Mouse (Mus musculus) frontal cortex, postnatal 10 days (tissue): ENCODE data around the gene Isoc2a.

Source experiments
- DNase-seq, 2 experiments: peaks; one replicate each; pipeline ENCODE4 v3.0.0; 2022; ENCODE audit warnings: low spot score in 2 of 2, mixed read lengths in 1 of 2

The Isoc2a gene

DNA sequence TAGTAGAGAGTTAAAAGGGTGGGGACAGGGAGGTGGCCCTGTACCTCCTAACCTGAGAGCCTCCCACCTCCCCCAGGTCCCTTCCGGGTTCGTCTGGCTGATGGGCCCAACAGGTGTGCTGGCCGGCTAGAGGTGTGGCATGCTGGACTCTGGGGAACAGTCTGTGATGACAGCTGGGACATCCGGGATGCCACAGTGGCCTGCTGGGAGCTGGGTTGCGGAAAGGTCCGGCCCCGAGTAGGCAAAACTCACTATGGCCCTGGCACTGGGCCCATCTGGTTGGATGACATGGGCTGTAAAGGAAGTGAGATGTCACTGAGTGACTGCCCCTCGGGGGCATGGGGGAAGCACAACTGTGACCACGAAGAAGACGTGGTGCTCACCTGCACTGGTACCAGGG is 59.9 kb downstream of the Isoc2a start:
- DNase-seq, result no peak

DNA sequence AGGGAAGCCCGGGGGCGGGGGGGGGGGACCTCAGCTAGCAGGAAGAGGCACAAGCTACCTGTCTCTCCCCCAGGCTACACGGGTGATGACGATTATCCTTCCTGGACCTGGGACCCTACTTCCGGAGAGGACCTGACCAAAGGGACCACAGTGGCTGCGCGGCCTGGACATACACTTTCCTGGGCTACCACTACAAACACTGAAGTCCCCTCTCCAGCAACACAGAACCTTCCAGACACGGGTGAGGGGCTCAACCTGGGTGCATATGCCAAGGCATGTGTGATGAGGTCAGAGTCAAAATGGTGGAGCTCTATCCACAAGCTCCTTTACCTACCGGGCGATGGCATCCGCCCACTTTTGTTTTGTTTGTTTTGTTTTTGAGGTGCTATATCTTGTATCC is 60.4 kb downstream of the Isoc2a start:
- DNase-seq, result no peak

DNA sequence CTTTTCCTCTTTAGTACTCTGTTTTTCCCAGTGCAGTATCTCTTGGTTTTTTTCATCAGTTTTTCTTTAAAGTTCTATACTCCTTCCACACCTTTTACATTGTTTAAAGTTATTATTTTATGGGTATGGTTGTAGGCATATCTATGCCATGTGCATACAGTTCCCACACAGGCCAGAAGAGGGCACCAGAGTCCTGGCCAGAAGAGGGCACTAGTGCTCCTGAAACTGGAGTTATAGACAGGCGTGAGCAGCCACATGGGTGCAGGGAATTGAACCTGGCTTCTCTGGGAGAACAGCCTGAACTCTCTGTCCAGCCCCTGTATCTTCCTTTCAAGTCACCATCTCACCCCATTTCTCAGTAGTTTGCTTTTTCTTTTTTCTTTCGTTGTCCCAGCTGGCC is 61.5 kb downstream of the Isoc2a start:
- no peak for DNase-seq

DNA sequence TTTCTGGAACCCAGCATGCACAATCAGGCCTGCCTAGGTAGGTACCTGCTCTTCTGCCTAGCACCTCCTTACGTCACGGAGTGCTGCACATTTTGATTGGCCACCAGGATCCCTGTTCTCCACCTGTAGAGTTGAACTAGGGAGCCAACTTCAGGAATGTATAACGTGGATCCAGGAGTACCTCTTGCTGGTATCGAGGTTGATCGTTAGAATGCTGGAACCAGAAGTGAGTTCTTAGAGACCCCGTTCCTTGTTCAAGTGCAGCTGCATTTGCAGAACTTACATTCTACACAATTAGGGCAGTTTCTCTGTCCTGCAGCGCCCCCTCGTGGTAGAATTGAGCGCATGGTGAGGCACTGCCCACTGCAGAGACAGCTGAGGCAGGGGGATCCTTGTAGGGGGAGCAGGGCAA is 63.1 kb downstream of the Isoc2a start:
- DNase-seq, result peak in 1 of 2 experiments; percentile 69

DNA sequence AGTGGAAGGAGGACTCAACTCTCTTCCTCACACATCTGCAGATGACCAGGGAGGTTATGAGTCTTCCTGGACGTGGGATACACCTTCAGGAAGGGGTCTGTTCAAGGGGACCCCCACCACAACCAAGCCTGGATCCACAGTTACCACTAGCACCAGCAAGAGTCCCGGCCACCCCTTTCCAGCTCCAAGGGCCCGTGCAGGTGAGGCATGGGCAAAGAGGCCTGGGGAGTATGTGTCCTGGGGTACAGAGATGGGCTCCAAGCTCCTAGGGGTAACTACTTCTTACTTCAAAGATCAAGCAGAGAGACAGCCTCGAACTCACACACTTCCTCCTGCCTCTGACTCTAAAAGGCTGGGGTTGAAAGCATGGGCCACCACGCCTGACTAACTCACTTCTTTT is 65.7 kb downstream of the Isoc2a start:
- DNase-seq, result no peak

DNA sequence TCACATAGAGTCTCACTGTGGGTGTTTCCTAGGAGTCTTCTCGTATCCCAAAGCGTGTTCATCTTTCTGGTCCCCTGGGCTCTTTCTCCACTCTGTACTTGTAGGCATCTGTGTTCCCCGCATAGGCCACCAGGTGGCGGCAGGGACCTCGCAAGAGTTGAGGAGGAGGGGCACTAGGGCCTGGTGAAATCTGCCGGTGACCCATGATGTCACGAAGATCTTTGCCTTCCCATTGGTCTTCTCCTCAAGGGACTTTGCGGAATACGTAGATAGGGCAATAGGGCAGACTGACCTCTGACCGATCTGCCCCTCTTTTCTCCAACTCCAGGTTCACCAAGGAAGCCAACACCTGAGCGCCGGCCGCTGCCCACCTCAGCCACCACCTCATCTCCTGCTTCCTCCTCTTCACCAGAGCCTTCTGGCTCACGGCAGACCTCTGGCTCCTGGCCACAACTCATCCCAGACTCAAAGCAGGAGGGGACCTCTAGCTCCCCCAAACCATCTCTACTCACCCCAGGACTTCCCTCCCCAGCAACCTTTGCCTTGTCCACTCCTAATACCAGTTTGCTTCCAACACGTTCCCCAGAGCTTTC is 66.4 kb downstream of the Isoc2a start:
- DNase-seq, result peak; percentile 84 to 86
